Mouse (Mus musculus): ENCODE measurements around the gene Troap. TPM values are rescaled to one million over a fixed set of nuclear protein-coding genes. Genes with fewer than 3 reads are reported as not detected.
"Not testable (repeated sequence)": the region's sequence is repeated elsewhere in the genome, so short reads cannot be mapped to it uniquely, and the experiment has no call there.

Gene Troap
- total RNA-seq, 2 experiments from 2014 or later, result 6.5 to 6.7 TPM

DNA sequence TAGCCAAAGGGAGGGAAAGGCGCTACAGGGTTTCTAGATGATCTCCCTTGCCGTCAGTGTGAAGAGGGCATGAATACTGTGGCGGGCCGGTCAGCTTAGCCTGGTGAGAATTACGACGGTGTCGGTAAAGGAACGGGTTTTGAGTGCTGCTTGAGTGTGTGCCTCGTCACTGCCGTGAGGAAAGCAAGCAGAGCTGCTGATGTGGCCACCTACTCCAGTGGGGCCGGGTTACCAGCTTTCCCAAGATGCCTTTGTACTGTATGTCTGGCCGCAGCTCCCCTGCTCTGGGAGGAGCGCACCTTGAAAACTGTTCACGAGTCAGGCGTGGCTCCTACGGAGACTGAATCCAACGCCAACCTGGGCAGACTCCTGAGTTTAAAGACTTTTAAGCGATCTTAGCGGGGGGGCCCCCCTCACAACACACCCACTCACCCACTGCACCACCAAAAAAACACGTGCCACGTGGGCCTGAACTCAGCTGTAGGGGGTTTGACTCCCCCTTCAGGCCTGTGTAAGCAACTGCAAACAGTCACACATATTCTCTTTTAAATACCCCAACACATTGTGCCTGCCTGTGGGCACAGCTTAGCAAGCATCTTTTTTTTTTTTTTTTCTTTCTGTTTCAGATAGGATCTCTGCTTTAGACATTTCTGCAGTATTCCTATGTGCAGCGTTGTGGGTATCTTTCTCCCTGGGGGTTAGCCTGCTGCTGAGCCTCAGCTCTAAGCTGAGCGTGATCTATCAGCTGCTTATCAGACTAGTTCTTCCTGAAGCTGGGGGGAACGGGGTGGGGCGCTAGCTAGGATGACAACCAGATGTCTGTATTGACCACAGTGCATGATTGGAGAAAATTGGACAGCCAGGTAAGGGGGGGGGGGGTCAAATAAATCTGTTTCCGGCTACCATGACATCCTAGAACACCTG, 34.1 kb upstream of the Troap start:
- intact Hi-C loops (cut with DNase I), result no loop called here
- DNase-seq, result no peak

DNA sequence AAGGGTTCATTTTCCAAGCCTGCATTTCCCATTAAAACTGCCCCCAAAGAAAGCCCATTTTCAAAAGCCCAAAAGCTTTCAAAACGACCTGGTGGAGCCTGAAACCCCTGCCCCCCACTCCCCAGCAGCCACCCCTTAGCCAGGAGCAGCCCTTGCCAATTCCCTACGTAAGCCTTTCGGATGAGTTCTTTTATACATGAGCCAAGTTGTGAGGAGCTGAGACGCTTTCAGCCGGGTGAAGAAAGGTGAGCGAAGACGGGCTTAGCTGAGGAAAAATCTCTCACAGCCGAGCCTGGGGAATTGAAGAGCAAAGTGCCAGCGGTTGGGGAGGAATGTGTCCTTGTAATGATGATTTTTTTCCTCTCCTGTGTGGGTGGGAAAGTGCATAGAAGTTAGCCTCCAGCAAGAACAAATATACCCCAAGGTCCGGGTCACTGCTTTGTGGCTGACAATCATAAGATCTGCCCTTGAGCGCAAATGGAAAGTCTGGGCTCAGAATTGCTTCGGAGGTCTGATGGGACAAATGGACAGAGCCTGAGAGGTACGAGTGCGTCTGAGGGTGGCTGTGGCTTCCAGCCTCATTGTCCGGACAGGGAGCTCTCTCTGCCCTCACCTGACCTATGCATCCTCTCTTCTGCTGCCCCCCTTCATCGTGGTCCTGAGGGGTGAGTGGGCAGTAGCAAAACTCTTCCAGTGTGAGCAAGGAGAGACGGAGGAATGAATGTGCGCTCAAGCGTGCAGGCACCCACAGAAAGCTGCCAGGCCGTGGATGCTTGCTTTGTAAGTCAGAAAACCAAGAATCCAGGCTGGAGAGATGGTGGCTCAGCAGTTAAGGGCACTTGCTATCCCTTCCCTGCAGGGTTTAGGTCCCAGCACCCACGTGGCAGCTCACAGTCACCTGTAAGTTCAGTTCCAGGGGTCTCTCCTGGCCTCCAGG, 33.2 kb upstream of the Troap start:
- intact Hi-C loops (cut with DNase I), result no loop called here

DNA sequence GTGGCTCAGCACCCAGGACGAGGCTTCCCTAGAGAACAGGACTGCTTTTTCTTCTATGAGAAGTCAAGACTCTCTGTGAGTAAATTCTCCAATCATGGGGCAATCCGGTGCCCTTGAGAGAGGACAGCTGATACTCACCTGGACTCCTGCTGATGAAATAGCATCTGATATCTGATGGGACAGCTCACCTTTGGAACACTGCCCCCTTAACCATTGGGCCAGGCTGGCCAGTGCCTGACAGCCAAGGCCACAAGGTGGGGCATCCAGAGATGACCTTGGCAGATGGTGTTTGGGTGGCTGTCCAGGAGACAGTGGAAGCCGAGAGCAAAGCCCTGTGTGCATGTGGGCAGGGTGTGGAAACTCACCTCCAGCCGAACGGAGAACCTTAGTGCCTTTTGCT, 32.0 kb upstream of the Troap start:
- DNase-seq, result no peak
- intact Hi-C loops (cut with DNase I), result no loop called here

More for the DNA sequence above, 33.2 kb upstream of the Troap start:
- no peak for DNase-seq

DNA sequence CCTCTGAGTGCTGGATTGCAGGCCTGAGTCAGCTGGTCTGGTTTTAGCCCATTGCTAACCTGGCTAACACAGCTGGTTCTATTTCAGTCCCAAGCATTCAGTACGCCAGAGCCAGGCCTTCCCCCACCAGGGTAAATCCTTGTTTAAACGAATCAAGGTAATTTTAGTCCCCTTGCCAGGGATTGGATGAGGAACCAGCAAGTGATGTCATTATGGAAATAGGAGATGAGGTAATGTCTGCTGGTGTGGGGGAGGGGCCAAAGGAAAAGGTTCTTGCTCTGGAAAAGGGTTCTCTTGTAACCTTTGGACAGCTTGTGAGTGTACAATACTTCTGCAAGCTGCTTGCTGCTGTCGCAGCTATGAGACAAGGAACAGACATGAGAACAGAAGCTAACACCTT, 29.5 kb upstream of the Troap start:
- intact Hi-C loops (cut with DNase I), result no loop called here
- peak in 1 of 2 experiments; percentile 48 for DNase-seq

DNA sequence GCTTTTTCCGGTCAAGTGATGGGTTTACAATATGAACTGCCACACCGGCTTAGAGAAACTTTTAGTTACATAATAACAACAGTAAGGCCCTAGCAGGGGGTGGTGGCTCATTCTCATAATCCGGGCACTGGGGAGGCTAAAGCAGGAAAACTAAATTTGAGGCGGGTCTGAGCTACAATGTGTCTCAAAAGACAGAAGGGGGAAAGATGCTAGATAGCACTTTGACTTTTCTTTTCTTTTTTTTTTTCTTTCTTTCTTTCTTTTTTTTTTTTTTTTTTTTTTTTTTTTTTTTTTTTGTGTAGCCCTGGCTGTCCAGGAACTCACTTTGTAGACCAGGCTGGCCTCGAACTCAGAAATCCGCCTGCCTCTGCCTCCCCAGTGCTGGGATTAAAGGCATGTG, 28.6 kb upstream of the Troap start:
- DNase-seq; intact Hi-C loops (cut with DNase I): not testable (repeated sequence)

DNA sequence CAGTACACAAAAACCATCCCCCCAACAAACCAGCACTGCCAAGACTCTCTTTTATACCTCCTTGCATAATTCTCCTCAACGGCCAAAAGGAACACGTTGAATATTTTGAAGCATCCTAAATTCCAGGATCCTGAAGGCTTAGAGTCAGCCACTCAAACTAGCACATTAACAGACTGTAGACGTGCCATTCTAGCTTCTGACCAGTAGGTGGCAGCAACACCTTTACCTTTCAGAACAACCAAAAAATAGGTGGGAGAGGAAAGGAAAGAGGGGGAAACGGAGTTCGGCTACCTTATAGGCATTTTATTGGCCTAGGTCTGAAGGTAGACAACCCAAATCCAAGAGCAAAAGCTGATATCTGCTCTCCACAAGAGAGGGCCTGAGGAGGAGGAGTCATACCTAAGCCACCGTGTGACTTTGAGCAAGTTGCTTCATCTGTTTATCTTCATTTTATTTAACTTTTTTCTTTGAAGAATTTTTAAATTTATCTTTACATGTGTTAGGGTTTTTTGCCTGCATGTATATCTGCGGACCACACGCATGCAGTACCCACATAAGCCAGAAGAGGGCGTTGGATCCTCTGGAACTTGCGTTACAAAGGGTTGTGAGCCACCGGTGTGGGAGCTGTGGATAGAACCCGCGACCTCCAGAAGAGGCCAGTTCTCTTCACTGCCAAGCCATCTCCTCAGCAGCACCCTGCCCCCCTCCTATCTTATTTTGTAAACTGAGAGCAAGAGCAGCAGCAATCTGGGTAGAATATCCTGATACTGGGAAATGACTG, 24.7 kb upstream of the Troap start:
- peak; percentile 57 to 72 for DNase-seq
- intact Hi-C loops (cut with DNase I), result loop anchor here (2.0 kb wide), 1 partner anchor 149 kb away; no protein-coding TSS in a partner anchor

DNA sequence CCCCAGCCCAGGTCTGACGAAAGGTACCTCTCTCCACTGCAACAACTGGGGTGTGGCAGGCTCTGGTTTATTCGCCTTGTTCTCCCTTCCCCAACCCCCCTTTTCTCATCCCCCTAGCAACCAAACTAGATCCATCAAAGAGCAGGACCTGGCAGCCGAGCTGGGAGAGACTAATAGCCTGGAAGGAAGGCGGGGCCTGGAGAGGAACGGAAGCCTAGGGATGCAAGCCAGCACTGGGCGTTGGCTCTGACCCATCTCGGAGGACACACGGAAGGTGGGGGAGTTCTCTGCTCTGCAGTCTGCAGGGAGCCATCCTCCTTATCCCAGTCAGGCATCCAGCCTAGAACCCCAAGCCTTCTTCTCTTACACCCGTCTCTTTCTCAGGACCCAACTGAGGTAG, 21.0 kb upstream of the Troap start:
- no peak for DNase-seq
- intact Hi-C loops (cut with DNase I), result no loop called here

DNA sequence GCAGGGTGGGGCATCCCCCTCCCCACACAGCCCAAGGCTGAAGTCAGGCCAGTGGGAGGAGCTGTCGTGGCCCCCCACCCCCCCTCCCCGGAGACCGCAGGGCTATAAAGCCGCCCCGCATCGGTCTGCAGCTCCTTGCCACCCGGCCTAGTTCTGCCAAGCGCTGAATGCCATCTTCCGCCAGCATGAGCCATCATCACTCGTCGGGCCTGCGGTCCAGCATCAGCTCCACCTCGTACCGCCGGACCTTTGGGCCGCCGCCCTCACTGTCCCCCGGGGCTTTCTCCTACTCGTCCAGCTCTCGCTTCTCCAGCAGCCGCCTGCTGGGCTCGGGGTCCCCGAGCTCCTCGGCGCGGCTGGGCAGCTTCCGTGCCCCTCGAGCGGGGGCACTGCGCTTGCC, 19.3 kb upstream of the Troap start, which contains the start of gene Prph:
Gene Prph, plus strand, starts transcription at position 135 of the 400 bp plus-strand sequence.
- DNase-seq, result no peak
- intact Hi-C loops (cut with DNase I), result loop anchor here (5.0 kb wide), 1 partner anchor 33 kb away; no protein-coding TSS in a partner anchor

DNA sequence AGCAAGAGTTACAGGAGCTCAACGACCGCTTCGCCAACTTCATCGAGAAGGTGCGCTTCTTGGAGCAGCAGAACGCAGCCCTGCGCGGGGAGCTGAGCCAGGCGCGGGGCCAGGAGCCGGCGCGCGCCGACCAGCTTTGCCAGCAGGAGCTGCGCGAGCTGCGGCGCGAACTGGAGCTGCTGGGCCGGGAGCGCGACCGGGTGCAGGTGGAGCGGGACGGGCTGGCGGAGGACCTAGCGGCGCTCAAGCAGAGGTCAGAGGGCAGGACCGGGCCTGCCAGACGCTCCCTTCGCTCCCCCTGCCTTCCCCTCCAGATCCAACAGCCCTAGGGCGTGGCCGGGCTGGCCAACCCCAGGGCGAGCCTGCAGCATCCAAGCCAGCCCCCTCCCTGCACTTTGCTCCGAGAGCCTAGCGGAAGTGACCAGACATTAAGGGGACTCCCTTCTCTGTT, 18.8 kb upstream of the Troap start:
- intact Hi-C loops (cut with DNase I), result loop anchor here (5.0 kb wide), 1 partner anchor 33 kb away; no protein-coding TSS in a partner anchor
- peak in 1 of 2 experiments; percentile 52 for DNase-seq

DNA sequence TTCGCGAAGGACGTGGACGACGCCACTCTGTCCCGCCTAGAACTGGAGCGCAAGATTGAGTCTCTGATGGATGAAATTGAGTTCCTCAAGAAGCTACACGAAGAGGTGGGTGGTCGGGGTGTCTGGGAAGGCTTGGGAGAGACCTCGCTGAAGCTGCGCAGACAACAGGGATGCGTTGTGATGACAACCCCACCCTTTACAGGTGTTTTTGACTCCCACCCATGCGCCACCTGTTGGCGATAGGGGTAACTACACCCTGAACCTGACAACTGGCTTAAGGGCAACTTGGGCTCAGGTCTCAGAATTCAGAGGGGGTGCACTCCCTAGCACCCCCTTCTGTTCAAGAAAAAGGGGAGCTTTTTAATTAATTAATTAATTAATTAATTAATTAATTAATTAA, 18.0 kb upstream of the Troap start:
- intact Hi-C loops (cut with DNase I), result loop anchor here (5.0 kb wide), 1 partner anchor 34 kb away; no protein-coding TSS in a partner anchor
- DNase-seq, result peak in 1 of 2 experiments; percentile 55

DNA sequence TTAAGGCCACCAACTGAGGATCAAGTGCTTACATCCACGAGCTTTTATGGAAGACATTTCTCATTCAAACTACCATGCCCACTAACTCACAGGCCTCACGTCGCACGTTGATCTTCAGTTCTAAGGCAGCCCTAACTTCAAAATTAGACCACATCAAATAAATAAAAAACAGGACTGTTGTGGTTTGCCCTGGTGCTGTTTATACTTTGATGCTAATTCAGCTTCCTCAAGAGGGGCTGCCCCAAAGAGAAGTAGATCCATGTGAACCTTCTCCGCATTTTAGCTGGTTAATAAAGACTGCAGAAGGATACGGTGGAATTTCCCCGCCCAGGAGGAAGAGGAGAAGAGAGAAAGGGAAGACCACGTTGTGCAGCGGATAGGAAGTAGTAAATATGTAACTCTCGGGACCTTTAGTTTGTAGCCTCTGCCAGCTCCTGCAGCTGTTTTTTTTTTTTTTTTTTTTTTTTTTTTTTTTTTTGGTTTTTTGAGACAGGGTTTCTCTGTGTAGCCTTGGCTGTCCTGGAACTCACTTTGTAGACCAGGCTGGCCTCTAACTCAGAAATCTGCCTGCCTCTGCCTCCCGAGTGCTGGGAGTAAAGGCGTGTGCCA, 8.7 kb upstream of the Troap start:
- no peak for DNase-seq
- intact Hi-C loops (cut with DNase I), result no loop called here

DNA sequence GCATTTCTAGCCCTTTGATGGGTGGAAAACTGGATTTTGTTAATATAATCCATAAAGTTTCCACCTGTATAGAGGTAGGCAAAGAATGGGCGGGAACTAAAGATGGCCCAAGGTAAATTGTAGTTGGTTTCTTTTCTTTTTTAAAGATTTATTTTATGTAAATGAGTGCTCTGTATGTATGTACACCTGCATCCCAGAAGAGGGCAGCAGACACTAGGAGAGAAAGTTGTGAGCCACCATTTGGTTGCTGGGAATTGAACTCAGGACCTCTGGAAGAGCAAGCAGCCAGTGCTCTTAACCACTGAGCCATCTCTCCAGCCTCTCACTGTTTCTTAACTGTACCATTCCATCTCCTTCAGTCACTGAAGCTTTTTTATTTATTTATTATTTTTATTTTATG, 2.4 kb upstream of the Troap start:
- intact Hi-C loops (cut with DNase I), result no loop called here

DNA sequence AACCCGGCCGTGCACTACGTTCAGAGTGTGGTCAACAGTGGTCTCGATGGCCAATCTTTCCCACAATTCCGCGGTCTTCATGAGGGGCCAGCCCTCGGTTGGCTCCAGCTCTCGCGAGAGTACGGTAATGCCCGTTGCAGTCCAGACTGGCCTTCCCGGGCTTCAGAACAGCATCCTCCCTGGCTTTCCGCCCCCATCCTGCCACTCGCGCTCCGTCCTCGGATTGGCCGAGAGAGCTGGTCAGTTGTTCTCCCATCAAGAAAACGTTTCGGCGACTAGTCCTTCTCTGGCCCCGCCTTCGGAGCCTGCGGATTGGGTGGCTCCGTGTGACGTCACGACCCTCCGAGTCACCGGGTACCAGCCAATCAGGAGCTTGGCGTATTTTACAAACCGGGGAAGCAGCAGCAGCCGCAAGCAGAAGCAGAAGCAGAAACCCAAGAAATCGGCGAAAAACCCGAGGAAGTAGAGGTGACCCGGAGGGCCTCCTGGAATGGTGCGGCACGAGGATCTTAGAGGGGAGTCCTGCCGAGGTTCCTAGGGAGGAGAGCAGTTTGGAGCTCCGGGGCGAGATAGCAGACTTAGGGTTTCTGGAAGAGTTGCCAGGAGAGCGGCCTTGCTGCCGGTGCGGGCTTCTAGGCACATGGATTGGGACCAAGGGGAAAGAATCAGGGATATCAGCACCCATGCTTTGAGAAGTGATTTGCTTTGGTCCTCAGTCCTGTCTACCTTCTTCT, 392 bp downstream of the Troap start:
- DNase-seq, result peak; percentile 99
- intact Hi-C loops (cut with DNase I), result no loop called here

More for the DNA sequence above, 2.4 kb upstream of the Troap start:
- DNase-seq, result no peak

DNA sequence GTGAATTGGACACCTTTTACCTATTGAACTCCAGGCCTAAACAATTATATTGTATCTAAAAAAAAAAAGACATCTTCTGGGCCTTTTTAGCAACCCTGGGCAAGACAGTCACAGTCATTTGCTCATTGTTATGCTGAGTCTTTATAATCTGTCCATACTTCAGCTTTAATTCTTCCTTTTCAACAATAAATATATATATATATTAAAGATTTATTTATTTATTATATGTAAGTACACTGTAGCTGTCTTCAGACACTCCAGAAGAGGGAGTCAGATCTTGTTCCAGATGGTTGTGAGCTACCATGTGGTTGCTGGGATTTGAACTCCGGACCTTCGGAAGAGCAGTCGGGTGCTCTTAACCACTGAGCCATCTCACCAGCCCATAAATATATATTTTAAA, 1.6 kb downstream of the Troap start:
- intact Hi-C loops (cut with DNase I); DNase-seq: not testable (repeated sequence)

DNA sequence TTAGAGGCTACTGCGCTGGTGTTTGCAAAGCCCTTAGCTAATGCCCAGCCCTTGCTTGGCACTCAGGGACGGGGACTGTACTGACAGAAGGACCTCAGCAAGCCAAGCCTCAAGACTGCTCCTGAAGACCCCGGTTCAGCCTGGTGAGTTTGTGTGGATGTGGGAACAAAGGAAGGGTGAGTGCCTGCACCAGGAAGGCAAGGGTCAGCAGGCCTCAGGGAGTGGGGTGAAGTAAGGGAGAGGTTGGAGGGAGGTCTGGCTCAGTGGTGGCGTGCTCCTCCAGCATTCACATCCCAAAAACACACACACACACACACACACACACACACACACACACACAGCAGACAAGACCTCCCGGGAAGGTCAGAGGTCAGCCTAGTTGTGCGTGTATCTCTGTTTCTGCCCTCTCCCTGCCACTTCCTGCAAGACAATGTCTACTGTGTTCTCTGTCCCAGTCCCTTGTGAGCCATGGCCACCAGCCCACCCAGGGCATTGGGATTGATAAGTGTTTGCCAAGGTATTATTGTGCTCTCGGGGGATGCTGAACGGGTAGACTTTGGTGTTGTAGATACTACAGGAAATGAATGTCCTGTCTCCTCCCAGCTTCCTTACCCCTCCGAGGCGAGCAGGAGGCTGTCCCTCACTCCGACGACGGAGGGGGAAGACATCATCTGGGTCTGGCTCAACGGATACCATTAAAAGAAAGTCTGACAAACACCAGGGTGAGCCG, 4.0 kb downstream of the Troap start:
- intact Hi-C loops (cut with DNase I), result no loop called here

DNA sequence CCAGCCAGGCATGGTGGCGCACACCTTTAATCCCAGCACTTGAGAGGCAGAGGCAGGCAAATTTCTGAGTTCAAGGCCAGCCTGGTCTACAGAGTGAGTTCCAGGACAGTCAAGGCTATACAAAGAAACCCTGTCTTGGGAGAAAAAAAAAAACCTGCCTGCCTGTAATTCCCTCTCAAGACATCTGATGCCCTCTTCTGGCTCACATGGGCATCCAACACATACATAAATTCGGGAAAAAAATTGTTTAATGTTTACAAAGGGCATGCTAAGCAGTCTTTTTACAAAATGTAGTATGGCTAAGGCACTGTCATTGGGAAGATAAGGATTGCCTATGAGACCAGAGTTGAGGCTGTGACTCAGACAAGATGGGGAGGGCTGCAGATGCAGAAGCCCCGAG, 5.4 kb downstream of the Troap start:
- intact Hi-C loops (cut with DNase I), result loop anchor here (5.0 kb wide), 1 partner anchor 187 kb away; no protein-coding TSS in a partner anchor
- no peak for DNase-seq

More for the DNA sequence above, 4.0 kb downstream of the Troap start:
- no peak for DNase-seq

DNA sequence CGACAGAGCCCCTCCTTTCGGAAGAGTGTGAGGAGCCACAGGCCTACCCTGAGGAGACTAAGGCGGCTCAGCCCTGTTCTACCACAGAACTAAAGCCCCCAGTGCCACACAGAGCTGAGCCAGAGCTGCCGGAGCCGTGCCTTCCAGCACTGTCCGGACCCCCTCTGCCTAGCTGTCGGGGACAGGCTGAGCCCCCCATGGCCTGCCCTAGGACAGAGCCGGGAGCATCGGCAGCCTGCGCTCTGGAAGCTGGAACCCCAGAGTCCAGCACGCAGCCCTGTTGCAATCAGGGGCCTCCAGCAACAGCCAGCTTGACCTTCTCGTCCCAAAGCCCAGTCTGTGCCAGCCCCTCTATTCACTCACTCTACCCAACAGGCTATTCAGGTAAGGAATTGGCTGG, 7.9 kb downstream of the Troap start:
- intact Hi-C loops (cut with DNase I), result loop anchor here (2.0 to 5.0 kb wide), 2 partner anchors 116 to 185 kb away; no protein-coding TSS in a partner anchor
- DNase-seq, result no peak

DNA sequence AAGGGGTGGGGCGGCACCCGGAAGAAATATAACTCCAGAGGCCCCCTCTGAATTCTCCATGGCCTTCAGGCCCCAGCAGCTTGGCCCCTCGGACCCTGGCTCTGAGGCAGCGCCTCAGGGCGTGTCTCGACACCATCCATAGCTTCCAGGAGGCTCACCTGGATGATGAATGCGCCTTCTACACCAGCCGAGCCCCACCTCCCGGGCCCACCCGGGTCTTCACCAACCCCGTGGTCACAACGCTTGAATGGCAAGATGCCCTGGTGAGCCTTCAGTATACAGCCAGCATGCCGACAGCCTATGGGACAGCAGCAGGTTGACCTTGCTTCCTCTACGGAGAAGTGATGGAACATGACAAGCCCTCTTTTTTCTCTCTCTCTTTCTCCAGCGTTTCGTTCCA, 8.5 kb downstream of the Troap start:
- no peak for DNase-seq
- intact Hi-C loops (cut with DNase I), result loop anchor here (2.0 to 5.0 kb wide), 2 partner anchors 116 to 184 kb away; no protein-coding TSS in a partner anchor
